Mouse (Mus musculus) brain, adult 2 months (tissue): Measurements from ENCODE around the gene Camk2d.

Experiments used
- DNase-seq: peaks from one replicate; pipeline ENCODE4 v3.0.0; 2011; ENCODE audit warnings: low read depth, low spot score

Camk2d gene

DNA sequence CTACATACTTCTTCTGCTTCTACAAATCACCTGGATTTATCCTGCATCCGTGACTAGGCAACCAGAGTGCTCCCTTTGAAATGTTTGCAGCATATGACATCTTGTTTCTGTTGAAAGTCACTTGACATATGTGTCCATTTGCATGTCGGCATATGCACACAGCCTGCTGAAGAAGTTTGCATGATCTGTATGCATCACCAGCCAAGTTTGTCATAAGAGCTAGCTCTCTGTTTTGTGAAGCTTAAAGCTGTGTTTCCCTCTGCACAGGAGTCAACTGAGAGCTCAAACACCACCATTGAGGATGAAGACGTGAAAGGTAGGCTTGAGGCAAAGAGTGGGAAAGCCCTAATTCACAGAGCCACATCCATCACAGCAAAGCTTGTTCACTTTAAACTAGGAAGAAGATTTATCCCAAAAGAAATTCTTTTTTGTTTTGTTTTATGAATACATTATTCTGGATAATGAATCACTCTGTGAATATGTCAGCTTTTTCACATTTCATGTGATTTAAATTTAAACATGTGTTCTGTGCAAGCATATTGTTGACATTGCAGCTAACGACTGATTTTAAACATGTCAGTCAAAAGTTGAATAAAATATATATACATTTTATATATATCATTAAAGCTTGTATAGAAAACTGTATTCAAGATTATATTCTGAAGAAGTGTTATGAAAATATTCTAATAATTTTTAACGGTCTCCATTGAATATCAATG lies 214.4 kb downstream of the Camk2d start:
- no peak for DNase-seq

DNA sequence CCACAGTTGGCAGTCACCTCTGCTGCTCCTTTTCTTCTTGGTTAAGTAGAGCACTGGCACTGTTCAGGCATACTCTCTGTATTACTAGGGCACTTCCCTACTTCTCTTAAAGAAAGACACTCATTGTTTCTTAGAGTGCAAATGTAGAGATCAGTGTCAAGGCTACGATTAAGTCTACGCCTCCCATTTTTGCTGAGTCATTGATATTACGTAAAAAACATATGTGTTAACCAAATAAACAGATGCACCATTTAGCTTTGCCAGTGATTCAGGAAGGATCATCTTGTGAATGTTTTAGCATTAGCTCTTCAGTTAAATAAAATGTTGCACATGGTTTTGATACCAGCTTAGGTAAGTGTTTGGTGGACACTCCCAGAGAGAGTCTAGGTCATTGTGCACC lies 215.5 kb downstream of the Camk2d start:
- no peak for DNase-seq

DNA sequence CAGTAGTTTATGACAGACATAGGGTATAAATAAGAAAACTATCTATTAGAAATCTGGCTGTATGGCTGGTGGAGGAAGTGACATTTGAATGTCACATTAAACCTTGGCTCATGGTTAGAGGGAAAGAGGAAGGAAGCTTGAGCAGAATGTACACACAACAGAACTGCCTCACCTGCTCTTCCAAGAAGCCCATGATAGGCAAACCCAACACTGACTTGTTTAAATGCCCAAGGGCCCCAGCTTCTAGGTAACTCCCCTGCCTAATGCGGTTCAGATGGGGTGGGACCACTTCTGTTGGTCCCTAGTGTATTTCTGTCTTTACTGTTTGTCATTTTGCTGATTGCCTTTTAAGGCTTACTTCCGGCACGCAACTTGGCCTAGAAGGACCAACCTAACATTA lies 226.3 kb downstream of the Camk2d start:
- no peak for DNase-seq

DNA sequence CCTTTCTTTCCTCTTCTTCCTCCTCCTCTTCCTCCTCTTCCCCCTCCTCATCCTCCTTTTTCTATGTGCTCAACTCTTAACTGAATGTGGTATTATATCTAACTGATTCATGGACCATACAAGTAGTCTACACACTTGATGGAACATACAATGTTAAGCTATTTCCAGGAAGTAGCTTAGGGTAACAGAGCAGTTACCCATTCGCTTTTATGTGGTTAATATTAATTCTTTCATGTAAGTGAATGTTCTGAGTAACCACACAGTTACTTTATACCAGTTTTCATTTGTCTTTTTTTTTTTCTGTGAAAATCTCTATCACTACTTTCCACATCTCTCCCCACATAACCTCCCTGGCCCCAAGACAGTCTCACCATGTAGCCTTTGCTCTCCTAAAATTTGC lies 228.8 kb downstream of the Camk2d start:
- no peak for DNase-seq

DNA sequence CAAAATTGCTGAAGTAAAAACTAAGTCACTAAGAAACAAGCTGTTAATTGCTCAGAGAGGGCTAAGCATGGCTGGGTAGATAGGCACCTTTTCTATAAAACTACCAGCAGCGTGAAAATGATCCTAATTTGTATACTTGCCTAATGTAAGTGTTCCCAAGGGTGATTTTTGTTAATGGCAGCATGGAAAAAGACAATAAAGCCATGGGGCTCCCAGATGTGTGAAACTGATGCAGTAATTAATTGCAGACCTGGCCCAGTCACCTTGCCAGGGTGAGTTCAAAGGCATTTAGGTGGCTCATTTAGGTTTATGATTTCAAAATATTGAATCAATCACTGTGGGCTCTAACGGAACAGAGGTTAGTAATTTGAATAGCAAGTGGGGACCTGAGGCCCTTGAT lies 230.1 kb downstream of the Camk2d start:
- no peak for DNase-seq

DNA sequence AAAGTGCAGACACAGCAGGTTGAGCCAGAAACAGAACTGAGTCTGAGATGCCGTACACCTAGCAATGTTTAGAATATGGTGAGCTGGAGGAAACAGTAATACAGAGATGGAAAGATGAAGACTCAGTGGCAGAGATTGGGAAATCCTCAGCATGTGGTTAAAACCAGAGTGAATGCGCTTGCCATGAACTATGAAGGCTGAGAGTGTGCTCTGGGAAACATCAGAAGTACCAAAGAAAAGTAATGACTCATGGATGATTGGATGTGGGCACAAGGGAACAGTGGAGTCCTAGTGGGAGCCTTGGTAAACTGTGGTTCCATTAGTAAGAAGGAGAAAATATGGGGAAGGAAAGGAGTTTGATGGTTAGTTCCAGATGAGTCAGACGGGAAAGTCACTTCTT lies 231.8 kb downstream of the Camk2d start:
- DNase-seq, result peak; percentile 8

DNA sequence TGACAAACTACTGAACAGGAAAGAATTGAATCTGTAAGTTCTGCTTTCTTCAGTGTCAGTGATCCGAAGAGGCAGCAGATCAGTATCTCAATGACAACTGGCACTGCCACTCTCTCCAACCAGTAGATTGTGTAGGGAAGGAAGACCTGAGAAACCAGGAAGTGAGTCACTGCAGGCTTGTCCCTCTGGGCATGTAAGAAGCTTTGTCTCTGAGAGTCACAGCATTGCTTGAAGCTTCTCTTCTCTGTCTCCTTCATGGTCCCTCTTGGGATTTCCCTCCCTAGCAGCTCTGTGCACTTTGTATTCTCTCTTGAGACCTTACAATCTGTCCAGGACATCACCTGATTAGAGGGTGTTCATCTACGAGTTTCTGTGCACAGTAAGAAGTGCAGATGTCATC lies 233.7 kb downstream of the Camk2d start:
- DNase-seq, result no peak

DNA sequence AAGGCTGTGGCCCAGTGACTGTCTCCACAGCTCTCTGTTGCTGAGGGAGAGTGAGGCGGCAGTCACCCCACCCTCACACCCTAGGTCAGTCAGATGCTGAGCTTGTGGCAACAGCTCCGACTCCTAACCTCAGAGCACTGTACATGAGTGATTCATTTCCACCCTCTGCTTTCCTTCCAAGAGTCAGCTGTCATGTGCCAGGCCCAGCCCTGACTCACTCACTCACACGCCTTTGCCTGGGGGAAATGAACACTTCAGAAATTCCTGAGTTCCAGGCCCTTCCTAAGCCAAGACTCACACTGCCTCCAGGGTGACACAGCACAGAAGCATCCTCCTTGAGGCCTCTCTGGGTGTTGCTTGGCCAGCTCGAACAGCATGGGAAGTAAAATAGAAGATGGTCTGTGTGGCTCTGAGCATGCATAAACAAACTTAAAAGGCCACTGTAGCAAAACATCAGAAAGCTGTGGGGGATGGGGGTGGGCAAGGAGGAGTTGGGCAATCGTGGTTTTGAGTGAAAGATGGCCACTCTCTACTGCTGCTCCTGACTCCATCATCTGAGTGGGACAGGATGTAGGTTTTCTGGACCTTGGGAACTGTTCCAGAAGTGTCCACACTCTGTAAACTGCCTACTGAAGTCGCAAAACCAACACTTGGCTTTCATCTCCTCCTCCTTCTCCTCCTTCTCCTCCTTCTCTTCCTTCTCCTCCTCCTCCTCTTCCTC lies 235.5 kb downstream of the Camk2d start:
- peak; percentile 75 for DNase-seq

DNA sequence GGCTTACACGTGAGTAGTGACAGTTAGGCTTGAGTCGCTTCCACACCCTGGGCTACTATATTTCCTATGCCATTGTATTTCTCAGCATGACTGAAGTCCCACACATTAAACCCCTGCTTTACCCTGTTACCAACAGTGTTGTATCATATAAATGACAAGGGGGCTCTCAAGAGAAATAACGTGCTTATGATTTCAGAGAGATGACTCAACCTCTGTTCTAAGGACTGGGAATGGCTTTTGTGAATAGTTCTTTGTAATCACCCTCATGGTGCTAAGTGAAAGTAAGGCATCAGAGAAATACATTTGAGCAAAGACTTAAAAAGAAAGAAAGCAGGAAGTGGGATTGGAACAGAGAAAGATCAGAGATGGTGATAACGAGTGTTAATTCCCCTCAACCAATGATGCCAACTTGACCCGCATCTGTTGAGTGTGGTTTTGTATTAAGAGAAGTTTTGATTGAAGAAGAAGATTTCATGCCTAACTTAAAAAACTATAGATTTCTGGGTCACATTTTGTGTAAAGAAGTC lies 238.6 kb downstream of the Camk2d start:
- DNase-seq, result no peak

DNA sequence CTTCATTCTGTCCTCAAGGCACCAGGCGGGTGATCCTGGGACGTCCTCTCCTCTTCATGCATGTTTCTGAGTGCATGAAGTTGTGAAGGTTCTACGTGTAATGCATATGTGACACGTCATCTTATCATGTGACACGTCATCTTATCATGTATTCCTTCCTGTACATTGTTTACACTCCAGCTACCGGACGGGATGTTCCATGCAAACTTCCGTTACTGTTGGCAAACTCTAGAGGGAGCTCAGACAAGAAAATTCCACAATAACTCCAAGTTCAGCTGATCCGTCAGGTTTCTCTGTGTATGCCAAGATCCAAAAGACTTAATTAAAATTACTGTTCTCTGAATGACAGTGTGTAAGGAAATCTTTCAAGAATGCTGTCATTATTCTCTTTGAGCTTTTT lies 246.7 kb downstream of the Camk2d start:
- peak; percentile 24 for DNase-seq

DNA sequence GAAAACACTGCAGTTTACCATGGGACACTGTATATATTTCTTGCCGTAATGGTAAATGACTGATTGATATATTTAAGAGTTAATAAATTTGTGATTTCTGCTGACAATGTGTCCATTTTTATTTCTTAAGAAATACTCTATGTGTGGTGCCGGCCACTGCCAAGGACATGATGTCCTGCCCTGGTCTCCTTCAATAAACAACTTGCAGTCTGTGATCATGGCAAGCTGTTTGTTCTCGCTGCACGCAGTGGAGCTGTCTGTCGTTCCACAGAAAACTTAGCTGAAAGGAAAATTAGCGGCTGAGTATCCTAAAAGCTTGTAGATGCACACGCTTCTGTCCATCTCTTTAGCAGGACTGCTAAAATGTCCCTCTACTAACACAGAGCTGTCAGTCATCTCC lies 248.7 kb downstream of the Camk2d start:
- no peak for DNase-seq

DNA sequence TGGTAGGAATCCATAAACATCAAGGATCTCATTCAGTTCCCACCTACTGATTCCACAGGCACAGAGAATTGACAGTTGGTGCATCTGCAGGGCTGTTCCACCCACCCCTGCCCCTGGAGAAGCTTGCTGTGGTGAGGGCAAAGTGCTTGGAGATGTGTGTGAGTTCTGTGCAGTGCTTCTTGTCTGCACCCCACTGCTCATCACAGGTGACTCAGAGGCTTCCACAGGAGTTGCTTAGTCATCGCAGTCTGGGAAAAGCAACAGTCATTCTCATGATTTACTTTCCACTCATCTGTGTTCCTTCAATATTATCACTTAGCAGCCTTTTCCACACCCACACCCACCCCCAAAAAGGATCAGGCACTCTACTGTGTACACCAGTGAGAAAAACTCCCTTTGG lies 252.0 kb downstream of the Camk2d start:
- peak; percentile 87 for DNase-seq

DNA sequence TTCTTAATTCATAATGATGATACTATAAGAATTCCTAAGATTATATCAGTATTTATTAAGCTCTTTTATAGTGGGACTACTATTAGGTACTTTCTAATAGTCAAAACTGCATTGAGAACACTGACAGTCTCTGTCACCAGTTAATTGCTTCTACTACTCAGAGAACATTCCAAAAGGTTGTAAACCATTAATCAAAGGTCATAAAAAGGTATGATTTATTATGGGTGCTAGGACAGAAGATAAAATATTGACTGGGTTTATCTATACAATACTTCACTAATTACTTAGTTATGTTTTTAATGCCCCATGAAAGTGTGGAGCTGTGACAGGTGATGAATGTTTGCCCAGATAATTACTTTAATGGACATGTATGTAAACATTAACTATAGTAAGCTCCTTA lies 264.3 kb downstream of the Camk2d start:
- no peak for DNase-seq

DNA sequence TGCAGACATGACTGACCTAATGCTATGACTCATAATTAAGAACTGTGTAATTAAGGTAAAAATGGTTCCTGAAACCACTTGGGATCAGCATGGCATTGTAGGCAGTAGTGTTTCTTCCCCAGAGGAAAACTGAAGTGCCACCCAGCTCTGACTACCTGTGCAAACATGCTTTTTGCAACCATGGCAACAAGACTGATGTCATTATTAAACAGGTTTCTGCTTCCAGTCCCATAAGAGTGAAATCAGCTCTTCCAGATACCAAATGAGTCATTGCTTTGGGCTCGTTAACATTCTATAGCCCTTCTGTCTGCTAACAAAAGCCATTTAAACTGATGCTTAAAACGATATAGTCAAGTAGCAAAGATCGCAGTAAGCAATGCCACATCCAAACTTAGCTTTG lies 273.5 kb downstream of the Camk2d start:
- peak; percentile 47 for DNase-seq

DNA sequence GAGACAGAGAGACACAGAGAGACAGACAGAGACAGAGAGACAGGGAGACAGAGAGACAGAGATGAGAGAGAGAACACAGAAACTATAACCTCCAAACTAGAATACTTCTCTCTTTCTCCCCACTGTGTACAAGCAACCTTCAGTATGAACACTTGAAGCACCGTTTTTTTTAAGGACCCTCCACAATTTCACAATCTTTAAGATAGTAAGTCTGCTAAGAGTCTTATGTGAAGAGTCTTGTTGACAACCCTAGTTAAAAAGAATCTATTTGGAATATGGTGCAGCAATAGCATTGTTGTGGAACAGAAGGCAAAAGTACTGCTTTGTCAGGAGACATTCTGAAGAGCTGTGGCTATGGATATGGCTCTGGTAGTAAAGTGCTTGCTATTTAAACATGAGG lies 274.6 kb downstream of the Camk2d start:
- no peak for DNase-seq

DNA sequence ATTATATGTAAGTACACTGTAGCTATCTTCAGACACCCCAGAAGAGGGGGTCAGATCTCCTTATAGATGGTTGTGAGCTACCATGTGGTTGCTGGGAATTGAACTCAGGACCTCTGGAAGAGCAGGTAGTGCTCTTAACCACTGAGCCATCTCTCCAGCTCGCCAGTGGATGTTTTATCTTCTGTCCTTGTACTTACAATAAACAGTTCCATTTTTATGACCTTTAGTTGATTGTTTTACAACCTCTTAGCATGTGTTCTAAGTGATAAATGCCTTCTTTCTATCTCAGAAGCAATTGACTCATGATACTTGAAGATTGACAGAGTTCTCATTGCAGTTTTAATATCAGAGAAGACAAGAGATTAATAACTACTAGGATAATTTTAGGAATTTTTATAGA lies 282.1 kb downstream of the Camk2d start:
- DNase-seq, result no peak

DNA sequence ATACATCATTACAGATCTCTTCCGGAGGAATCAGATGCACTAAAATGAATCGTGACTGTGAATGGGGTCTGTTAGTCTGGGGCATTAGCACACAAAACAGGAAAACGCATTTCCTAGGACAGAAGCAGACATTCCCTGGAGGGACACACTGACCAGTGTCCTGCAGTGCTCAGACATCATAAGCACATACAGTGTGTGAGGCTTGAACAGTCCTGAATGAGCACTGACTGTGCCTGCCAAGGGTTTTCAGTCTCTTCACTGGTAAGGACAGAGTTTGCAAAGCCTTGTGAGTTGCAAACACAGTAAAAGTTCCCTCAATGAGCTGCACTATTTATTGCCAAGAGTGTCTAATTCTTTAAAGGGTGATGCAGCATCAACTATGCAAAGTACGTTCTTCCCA lies 290.0 kb downstream of the Camk2d start:
- DNase-seq, result no peak

DNA sequence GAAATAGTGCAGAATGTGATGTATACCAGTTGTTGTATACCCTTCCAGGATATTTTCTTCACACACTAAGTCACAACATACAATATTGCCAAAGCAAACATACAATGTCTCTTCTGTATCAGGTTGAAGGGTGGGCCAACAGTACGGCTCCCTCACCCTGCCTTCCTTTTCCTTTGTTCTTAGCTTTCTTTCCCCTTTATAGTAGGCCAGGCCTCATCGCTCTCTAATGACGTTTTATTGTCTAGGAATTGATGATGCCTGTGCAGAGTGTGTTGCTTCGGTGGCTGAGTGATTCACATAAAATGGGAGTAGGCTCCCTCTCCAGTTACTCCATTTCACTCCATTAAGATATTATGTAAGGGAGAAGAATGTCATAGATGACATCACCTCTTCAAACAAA lies 290.5 kb downstream of the Camk2d start:
- DNase-seq, result no peak
